Mouse (Mus musculus) hematopoietic stem cell, adult 5-6 weeks (primary cell): Measurements from ENCODE around the gene Eif4b. TPM values are rescaled to one million over a fixed set of nuclear protein-coding genes. Genes with fewer than 3 reads are reported as not detected.
A peak's percentile ranks its signal among the peaks of the same experiment; 100 is the strongest.

Experiments used
- ATAC-seq, 2 experiments: fragments of 125-278 bp in 1 of 2; replicated peaks in 1 of 2; 2 replicates each; pipeline ENCODE4 v1.8.0; 2016 to 2017; ENCODE audit warnings: inconsistent platforms in 2 of 2, mild to moderate bottlenecking in 2 of 2, moderate number of reproducible peaks in 2 of 2, low read depth in 1 of 2, moderate TSS enrichment in 1 of 2; ENCODE audit not compliant: low FRiP score in 2 of 2, poor library complexity in 2 of 2, severe bottlenecking in 2 of 2, insufficient read depth in 1 of 2, low TSS enrichment in 1 of 2
- total RNA-seq: library from RNA; stranded (forward); fragments of 172-1452, 232-1000 nt; gene quantifications from 2 replicates; pipeline ENCODE4 v1.2.3, GENCODE M21; 2017

The Eif4b gene
- total RNA-seq, 1 experiment from 2014 or later = 486 TPM

DNA sequence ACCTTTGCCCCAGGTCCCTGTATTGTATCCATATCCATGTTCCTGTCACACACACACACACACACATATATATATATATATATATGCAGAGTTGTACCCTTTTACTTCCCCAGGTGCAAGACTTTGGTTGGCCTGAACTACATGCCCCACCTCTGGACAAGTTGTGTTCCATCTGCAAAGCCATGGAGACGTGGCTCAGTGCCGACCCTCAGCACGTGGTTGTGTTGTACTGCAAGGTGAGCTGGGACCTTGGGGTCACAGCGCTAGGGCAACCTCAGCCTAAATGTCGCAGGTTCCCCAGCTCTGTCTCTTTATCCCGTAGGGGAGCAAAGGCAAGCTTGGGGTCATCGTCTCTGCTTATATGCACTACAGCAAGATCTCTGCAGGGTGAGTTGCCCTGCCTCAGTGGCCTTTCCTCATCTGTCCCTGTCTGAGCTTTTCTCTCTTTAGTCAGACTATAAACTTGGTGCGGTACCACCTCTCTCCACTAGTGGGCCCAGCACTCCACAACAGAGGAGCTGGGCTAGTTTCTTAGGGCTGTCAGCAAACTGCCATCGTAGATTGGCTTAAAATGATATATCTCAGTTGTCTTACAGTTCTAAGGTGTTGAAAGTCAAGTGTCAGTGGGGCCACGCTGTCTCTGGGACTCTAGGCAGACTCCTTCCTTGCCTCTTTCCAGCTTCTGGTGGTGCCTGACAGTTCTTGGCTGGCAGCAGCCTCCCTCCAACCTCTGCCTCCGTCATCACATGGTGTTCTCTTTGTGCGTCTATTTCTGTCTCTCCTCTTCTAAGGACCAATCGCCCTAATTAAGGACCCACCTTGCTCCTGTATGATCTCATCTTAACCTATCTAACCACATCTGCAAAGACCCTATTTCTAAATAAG lies 34.4 kb downstream of the Eif4b start:
- peak; percentile 30 to 48; a peak in 1 of 4 replicates for ATAC-seq

- peak; percentile 54 to 75; a peak in 3 of 4 replicates for ATAC-seq
Measured at GRCm38 (mm10) chr15:102108651-102109525, 35.3 kb downstream of the Eif4b start.

GRCm38 (mm10) chr15:102110271-102110670 lies 36.7 kb downstream of the Eif4b start:
- no peak for ATAC-seq

DNA sequence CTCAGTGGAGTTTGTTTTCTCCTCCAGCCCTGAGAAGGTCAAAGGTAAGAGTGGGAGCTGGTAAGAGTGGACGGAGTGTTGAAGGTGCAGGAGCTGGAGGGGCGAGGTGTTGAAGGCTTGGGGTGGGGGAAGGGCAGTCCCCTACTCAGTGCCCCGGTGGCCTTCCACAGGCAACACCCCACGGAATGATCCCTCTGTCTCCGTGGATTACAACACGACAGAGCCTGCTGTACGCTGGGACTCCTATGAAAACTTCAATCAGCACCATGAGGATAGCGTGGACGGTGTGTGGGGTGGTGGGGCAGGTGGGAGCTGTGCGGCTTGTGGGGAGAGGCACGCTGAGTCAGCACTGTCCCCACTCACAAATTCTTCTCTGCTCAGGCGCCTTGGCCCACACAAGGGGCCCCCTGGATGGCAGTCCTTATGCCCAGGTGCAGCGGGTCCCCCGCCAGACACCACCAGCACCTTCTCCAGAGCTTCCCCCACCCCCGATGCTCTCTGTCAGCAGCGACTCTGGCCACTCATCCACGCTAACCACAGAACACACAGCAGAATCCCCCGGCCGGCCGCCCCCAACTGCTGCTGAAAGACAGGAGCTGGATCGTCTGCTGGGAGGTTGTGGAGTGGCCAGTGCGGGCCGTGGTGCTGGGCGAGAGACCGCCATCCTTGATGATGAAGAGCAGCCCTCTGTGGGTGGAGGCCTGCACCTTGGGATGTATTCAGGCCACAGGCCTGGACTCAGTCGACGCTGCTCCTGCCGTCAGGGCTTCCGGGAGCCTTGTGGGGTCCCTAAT lies 37.3 kb downstream of the Eif4b start:
- ATAC-seq = no peak

DNA sequence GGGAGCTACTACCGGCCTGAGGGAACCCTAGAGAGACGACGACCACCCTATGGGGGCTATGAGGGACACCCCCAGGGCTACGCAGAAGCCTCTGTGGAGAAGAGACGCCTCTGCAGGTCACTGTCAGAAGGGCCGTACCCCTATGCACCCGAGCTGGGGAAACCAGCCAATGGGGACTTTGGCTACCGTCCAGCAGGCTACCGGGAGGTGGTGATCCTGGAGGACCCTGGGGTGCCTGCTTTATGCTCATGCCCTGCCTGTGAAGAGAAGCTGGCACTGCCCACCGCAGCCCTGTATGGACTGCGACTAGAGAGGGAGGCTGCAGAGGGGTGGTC lies 37.9 kb downstream of the Eif4b start:
- no peak for ATAC-seq

GRCm38 (mm10) chr15:102112181-102112580 lies 38.6 kb downstream of the Eif4b start:
- no peak for ATAC-seq

- ATAC-seq = no peak
Measured at GRCm38 (mm10) chr15:102112827-102113226, 39.3 kb downstream of the Eif4b start.

DNA sequence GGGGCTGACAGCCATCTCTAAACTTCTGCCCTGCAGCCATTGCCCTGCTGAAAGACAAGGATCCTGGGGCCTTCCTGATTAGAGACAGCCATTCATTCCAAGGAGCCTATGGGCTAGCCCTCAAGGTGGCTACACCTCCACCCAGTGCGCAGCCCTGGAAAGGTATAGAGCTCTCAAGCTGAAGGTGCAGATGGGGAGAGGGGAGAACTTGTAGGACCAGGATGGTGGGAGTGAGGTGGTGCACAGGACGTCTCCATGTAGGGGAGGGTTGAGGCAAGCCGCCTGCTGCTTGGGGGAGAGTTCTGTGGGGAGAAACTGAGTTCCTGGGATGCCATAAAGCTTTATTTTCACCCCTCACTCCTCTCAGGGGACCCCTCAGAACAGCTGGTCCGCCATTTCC lies 40.1 kb downstream of the Eif4b start:
- ATAC-seq = no peak

GRCm38 (mm10) chr15:102114651-102115260 lies 41.2 kb downstream of the Eif4b start:
- ATAC-seq = no peak

- peak; percentile 61 to 70 for ATAC-seq
Measured at GRCm38 (mm10) chr15:102115731-102116231, 42.2 kb downstream of the Eif4b start.

GRCm38 (mm10) chr15:102116753-102117415 lies 43.3 kb downstream of the Eif4b start:
- no peak for ATAC-seq

DNA sequence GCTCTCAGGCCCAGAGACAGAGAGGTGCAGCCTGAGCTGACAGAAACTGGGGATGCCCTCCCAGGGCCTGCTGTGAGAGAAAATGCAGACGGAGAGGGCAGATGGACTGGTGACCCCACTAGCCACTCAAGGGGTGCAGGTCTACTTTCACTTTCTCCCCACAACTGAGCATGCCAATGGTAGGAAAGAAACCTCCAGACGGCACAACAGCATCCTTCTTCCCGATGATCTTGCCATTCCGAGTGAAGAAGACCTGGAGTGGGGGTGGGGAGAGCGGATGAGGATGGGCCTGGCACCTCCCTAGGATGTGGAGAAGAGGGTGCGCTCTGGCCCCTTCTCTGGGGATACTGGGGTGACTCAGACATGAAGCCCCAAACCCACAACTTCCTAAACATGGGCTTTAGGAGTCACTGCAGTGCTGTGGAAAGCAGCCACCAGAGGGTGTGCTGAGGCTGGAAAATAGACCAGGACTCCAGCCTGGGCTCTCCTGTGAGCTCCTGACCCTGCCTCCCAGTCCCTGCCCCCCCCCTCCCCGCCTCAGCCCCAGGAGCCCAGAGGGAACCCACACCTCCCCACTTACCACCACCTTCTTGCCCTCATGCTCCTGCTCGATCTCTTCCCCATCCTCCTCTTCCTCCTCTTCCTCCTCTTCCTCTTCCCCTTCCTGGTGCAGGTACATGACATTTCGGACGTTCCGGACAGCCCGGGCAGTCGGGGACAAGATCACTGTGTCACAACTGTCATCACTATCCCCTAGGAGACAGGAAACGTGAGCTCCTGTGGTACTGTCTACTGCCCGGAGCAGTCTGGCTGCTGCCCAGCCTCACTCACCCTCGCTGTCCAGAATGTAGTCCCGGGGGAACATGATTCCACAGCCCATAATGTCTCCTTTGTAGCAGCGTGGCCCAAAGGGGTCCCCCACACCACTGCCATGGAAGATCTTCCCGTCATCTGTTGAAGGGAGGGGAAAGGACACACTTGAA lies 44.2 kb downstream of the Eif4b start:
- ATAC-seq = 0 out of 4 replicates have a peak, but pooled peaks of 1 of the 2 experiments have one; percentile 17

- ATAC-seq = no peak
Measured at GRCm38 (mm10) chr15:102118591-102118990, 45.0 kb downstream of the Eif4b start.

DNA sequence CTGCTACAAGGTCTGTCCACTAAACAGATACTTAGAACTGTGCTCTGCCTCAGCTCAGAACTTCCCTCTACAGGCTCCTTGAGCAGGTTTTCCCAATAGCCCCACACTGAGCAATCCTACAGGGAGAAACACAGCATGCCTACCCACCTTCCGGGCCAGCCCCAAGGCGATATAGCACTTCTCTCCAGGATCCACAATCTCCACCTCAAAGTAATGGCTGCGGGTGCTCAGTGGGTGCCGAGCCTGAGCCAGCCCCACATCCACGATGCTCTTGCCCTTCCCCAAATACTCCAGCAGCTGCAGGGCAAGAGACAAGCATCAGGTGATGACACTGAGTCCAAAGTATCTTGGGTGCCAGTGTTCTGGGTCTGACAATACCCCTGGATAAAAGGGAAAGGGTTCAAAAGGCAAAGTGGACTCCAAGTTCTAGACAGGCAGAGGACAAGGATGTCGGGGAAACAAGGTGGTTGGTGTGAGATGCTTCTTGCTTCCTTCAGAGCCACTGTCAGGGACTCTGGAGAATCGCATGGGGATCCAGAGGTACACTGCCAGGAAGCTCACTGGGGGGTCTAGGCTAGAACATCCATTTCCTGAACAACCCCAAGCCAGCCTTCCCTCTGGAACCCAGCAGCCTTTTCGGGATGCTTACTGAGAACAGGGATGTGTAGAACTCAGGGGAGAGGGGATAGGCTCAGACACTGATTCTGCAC lies 45.7 kb downstream of the Eif4b start:
- ATAC-seq = no peak

GRCm38 (mm10) chr15:102119831-102120170 lies 46.2 kb downstream of the Eif4b start:
- no peak for ATAC-seq
